Mouse (Mus musculus) G1E-ER4 (cell line): ENCODE data around the gene Plcb3. TPM values are rescaled to one million over a fixed set of nuclear protein-coding genes. Genes with fewer than 3 reads are reported as not detected.

Experiments used
- GATA1 ChIP-seq: IDR thresholded peaks from one replicate; pipeline ENCODE4 v1.8.0; 2012; ENCODE audit warnings: low read length, inconsistent platforms
- polyA plus RNA-seq: library from polyadenylated mRNA; stranded (reverse); fragments of >175 nt; gene quantifications from 2 replicates; pipeline ENCODE4 v1.2.3, GENCODE M21; 2012

Plcb3 gene
- polyA plus RNA-seq, 1 experiment = 24.7 TPM

- no peak for TF ChIP-seq GATA1
These were observed 3.5 kb upstream of the Plcb3 start for GRCm38 (mm10) chr19:6979486-6980380.

- no peak for TF ChIP-seq GATA1
These were observed 2.8 kb upstream of the Plcb3 start for GRCm38 (mm10) chr19:6979001-6979479.

GRCm38 (mm10) chr19:6978639-6978974 lies 2.3 kb upstream of the Plcb3 start:
- TF ChIP-seq GATA1 = no peak

DNA sequence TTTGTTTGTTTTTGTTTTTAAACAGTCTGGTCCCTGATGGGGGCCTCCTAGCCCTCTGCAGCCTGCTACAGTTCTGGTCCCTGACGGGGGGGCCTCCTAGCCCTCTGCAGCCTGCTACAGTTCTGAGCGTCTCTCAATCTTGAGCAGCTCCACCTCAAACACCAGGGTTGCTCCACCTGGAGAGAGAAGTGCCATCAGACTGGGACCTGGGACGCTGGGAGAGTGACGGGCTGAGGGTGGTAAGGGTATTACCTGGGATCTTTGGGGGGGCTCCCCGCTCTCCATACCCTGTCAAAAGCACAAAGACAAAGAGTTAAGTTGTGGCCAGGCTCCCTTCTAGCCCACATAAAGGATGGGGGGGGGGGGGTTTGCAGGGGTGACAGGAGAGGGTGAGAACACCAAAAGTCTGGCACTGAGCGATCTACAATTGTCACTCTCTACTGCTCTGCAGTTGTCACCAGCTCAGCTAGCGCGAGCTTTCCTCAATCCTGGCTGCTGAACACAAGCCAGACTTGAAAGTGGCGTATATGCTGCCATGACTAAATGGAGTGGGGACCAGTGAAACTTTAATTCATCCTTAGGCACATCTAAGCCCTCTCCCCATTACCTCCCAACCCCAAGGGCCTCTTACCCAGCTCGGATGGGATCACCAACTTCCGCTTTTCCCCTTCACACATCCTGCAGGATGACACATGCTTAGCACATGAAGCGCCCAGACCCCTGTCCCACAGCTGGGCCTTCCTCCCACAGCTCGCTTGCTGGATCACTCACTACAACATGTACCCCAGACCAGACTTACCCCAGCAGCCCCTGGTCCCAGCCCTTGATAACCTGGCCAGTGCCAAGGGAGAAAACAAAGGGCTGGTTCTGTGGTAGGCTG lies 1.7 kb upstream of the Plcb3 start:
- TF ChIP-seq GATA1 = no peak

DNA sequence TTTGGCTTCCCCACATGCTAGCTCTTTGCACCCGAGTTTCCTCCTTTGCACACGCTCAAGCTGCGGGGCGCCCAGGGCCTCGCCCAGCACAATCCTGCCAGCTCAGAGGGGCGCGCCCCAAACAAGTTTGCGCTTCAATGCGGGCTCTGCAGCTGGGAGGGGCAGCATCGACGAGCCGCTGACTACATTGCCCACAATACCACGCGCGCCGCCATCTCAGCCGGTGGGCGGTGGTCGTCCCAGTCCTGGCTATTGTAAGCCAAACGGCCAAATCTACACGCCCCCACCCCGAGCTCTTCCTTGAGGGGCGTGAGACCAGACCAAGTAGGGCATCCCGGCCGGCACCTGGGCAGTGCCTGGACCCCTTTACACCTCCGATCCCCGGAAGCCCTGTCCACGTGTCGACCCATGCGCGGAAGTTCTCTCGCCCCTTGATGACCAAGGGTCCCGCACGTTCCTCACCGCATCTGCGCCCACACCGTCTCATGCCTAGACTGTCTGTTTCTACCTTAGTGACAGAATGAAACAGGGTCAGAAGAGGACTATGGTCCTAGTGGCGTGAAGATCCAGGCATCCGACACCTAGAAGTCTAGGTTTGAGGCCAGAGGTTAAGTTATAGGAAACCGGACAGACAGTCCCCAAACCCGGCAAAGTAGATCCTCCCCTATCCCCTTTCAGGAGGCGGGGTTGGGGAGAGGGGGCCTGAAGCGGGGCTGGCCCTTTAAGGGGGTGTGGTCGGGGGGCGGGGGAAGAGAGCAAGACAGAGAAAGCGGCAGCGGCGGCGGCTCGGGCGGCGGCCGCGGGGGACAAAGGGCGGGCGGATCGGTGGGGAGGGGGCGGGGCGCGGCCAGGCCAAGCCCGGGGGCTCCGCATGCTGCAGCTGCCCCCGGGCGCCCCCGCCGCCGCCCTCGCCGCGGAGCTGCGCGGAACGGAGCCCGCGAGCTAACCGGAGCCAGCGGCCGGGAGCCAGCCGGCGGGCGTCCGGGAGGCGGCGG lies 1.8 kb downstream of the Plcb3 start, which contains the start of gene Ppp1r14b:
Gene Ppp1r14b (plus strand): TSS at position 758 of the 995 bp plus-strand sequence.
- no peak for TF ChIP-seq GATA1

- no peak for TF ChIP-seq GATA1
These were observed 2.6 kb downstream of the Plcb3 start for GRCm38 (mm10) chr19:6973581-6974190.

DNA sequence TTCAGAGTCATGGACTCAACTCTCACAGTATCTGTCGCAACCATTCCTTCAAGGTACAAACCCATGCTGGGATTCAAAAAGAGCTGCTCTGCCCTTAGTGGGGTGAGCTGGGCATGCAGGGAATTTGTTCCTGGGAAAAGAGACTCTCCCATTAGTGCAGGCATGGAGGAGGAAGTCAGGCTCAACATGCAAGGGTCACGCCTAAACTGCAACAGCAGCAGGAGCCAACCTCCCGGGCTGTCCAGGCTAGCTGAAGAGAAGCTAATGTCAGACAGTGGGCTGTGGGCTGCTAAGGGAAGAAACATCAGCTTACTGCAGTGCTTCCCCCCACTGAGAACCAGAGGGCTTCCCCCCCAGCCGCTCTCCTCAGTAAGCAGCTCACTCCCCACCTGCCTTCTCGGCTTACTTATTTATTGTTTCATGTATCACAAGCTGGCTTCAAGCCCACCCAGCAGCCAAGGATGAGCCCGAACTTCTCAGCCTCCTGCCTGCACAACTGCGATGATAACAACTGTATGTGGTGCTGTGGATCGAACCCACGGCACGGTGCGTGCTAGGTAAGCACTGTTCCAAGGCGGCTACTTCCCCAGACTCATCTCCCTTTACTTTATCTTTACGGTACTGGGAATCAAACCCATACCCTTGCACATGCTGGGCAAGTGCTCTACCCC lies 3.9 kb downstream of the Plcb3 start:
- no peak for TF ChIP-seq GATA1

- no peak for TF ChIP-seq GATA1
These were observed 4.6 kb downstream of the Plcb3 start for GRCm38 (mm10) chr19:6971644-6972043.

DNA sequence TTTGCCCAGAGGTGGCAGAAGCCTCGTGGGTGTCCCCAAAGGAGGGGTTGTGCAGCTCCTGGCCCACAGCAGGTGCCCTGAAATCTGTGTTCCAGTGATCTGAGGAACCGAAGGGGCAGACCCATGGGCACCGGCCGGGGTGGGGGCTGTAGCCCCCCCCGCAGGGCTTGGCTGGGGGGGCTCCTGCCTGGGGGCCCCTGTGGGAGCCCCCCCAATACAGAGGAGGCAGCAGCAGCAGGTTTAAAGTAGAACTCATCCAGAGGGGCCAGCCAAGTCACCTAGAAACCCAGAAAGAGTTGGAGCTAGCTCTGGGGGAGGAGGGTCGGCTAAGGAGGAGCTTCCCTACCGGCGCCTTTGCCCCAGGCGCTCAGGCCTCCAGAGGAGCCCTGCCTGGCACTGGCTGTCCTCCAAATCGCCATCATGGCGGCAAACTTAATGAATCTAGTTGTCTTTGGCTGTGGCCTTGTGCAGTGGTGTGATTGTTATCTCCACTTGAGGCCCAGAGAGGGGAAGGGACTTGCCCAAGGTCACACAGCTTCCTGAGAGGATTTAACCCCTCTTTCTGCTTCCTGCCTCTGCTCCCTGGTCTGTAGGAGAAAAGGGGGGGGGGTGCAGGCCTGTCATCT lies 5.7 kb downstream of the Plcb3 start:
- no peak for TF ChIP-seq GATA1

GRCm38 (mm10) chr19:6969665-6970381 lies 6.4 kb downstream of the Plcb3 start:
- no peak for TF ChIP-seq GATA1

GRCm38 (mm10) chr19:6969291-6969664 lies 7.0 kb downstream of the Plcb3 start:
- no peak for TF ChIP-seq GATA1

- no peak for TF ChIP-seq GATA1
These were observed 7.6 kb downstream of the Plcb3 start for GRCm38 (mm10) chr19:6968491-6969271.
